Mouse (Mus musculus) thymus, adult 2 months (tissue): ENCODE measurements around the gene Hist1h3f. TPM values are rescaled to one million over a fixed set of nuclear protein-coding genes. Genes with fewer than 3 reads are reported as not detected.
"Not testable (repeated sequence)": the region's sequence is repeated elsewhere in the genome, so short reads cannot be mapped to it uniquely, and the experiment has no call there.

Source experiments
- DNase-seq: peaks from one replicate; pipeline ENCODE4 v3.0.0; 2021
- H3K27ac ChIP-seq: fragments of 200-500 bp; 2 replicates; pipeline ENCODE4 v1.5.1; 2012; ENCODE audit warnings: low read length, control low read depth; ENCODE audit not compliant: control insufficient read depth, insufficient read depth
- H3K27me3 ChIP-seq: fragments of 200-500 bp; 2 replicates; pipeline ENCODE4 v1.6.1; 2012; ENCODE audit warnings: mild to moderate bottlenecking, low read length, moderate library complexity, mixed read lengths; ENCODE audit not compliant: control insufficient read depth, insufficient read depth
- H3K36me3 ChIP-seq: fragments of 200-500 bp; 2 replicates; pipeline ENCODE4 v1.6.1; 2012; ENCODE audit warnings: mild to moderate bottlenecking, low read length, moderate library complexity; ENCODE audit not compliant: control insufficient read depth, insufficient read depth
- H3K4me1 ChIP-seq: fragments of 200-500 bp; replicated peaks from 2 replicates; pipeline ENCODE4 v1.6.1; 2012; ENCODE audit warnings: low read length; ENCODE audit not compliant: control insufficient read depth, insufficient read depth
- H3K4me3 ChIP-seq: fragments of 200-500 bp; 2 replicates; pipeline ENCODE4 v1.5.1; 2012; ENCODE audit warnings: mild to moderate bottlenecking, low read length, control low read depth, moderate library complexity; ENCODE audit not compliant: control insufficient read depth, insufficient read depth
- CTCF ChIP-seq: fragments of 200-500 bp; IDR thresholded peaks from 2 replicates; pipeline ENCODE4 v1.5.1; 2012; ENCODE audit warnings: mild to moderate bottlenecking, control low read depth, low read length, moderate library complexity, borderline replicate concordance; ENCODE audit not compliant: control insufficient read depth, poor library complexity, insufficient read depth; ENCODE audit errors: extremely low read depth
- POLR2A ChIP-seq: fragments of 200-500 bp; IDR thresholded peaks from 2 replicates; pipeline ENCODE4 v1.6.1; 2012; ENCODE audit warnings: mild to moderate bottlenecking, low read length, control low read depth, moderate library complexity; ENCODE audit not compliant: control insufficient read depth, poor library complexity, insufficient read depth; ENCODE audit errors: extremely low read depth
- WGBS: fragments of 180-500 bp; shearing (Covaris S2); methylation state at CpG from one replicate; pipeline ENCODE4 v1.1.7; 2018; 5-methylcytosine and 5-hydroxymethylcytosine counted together
- polyA plus RNA-seq: library from polyadenylated mRNA; depleted of rRNA; stranded (reverse); fragments of >200 nt; gene quantifications from 2 replicates; pipeline ENCODE4 v1.2.3, GENCODE M21; 2012

Gene Hist1h3f
- polyA plus RNA-seq, 1 experiment: 72.3 TPM

DNA sequence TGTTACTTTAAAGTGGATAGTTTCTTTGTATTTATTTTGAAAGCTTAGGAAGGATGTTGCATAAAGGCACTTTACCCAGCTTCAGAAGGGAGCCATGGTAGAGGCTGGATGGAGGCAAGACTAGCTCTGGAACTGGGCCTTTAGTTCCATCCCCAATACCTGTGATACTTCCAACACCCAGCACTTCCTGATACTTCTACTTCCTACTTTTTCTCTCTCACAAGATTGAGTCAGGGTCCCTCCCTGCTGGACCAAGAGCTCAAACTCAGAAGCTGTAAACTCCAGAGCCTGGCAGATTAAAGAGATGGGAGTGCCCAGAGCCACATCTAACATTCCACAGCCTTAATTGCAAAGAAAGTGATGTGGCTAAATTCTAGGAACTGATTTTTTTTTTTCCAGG, 40.5 kb downstream of the Hist1h3f start:
- Histone ChIP-seq H3K36me3 (no peaks in the 10 kb centered on the region), H3K4me1 (peaks cover 11% of the 10 kb centered on the region)

DNA sequence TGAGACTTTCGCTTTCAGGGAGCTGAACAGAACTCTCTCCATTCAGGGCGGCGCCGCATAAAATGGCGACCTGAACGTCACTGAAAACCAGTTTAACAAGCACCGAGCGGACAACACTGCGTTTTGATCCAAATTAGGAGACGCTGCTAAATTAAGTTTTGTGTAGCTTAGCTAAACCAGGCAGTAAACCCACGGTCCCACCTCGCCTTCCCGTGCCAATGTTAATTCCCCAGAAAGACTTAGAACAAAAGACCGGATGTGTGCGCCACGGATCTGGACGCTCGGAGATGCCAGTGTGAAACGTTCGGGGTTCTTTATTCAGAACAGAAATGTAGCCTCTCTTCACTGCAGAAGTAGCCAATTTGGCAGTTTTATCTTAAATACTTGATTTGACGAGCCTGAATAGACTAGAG, 41.2 kb downstream of the Hist1h3f start:
- WGBS: 0% methylated on average over 21 of the region's 21 CpGs
- H3K4me1 ChIP-seq: peaks cover 11% of the 10 kb centered on the region
- H3K27me3 ChIP-seq: no peaks in the 10 kb centered on the region
- no peaks in the 10 kb centered on the region for H3K36me3 ChIP-seq
- TF ChIP-seq POLR2A (no peak), CTCF (no peak)
- peak overlapping the region; percentile 99 for H3K27ac ChIP-seq
- peak; percentile 71 for DNase-seq
- H3K4me3 ChIP-seq: peak overlapping the region; percentile 62

More for the DNA sequence above, 40.5 kb downstream of the Hist1h3f start:
- DNase-seq: no peak
- Histone ChIP-seq H3K4me3 (no peak overlapping the region), H3K27me3 (no peaks in the 10 kb centered on the region), H3K27ac (peak overlapping the region; percentile 99)
- TF ChIP-seq CTCF (no peak), POLR2A (no peak)

DNA sequence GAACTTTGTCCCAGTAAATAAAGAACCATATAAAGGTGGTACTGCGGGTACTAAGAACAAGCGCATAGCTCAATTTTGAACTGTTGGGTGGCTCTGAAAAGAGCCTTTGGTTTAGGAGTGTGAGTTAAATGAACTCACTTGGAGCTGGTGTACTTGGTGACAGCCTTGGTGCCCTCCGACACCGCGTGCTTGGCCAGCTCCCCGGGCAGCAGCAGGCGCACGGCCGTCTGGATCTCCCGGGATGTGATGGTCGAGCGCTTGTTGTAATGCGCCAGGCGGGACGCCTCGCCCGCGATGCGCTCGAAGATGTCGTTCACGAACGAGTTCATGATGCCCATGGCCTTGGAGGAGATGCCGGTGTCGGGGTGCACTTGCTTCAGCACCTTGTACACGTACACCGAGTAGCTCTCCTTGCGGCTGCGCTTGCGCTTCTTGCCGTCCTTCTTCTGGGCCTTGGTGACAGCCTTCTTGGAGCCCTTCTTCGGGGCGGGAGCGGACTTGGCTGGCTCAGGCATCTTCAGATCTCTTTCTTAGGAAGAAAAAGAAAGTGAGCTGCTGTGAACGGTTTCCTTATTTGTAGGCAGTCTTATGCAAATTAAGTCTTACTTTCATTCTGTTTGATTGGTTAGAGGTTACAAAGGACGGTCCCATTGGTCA, 41.7 kb downstream of the Hist1h3f start:
- DNase-seq: peak; percentile 75
- WGBS: under 1% methylated on average over 34 of the region's 36 CpGs
- peak; percentile 86 for TF ChIP-seq POLR2A
- H3K4me1 ChIP-seq: peaks cover 11% of the 10 kb centered on the region
- peak overlapping the region; percentile 62 for H3K4me3 ChIP-seq
- H3K27me3 ChIP-seq, H3K36me3 ChIP-seq: not testable (repeated sequence)
- H3K27ac ChIP-seq: peak overlapping the region; percentile 99

DNA sequence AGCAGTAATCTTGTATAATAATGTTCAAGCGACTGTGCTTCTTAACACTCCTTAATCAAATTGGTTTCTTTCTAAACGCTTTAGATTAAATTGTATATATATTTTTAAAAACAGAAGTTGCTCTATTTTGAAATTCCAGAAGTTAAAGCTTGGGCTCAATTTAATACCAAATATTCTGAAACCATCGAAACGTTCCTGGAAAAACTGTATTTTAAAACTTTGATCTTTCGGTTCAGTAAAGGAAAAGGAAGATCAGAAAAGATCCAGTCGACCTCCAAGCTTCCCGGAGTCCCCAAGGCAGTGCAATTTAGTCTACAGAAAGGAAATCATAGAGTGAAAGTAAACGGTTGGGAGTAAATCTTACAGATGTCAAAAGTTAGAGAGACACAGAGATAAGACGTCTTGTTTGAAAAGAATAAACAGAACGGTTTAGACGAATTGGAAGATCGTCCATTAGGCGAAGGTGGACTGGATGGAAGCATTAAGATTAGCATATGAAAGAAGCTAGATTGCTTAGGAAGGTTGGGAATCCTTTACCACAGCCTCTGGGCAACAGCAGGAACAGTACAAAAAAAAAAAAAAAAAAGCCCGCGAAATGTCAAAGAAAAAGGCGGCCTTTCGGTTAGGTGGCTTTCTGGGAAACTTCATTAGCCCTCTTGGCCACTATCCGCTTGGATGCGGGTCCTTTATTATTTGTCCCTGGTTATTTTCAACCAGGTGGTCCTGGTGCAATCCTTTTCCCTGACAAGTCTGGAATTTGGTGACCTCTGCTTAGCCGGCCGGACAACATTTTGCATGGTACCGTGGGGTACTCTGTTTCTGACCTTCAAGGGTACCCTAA, 42.5 kb downstream of the Hist1h3f start:
- peaks cover 11% of the 10 kb centered on the region for H3K4me1 ChIP-seq
- TF ChIP-seq CTCF (no peak), POLR2A (no peak)
- DNase-seq: no peak
- 4% methylated on average over 22 of the region's 22 CpGs for WGBS
- 0 out of 2 replicates have a peak overlapping the region, but pooled peaks have one; percentile 5 for H3K4me3 ChIP-seq
- no peaks in the 10 kb centered on the region for H3K27me3 ChIP-seq
- H3K27ac ChIP-seq: peak overlapping the region; percentile 42
- no peaks in the 10 kb centered on the region for H3K36me3 ChIP-seq

GRCm38 (mm10) chr13:23586940-23587225, 43.0 kb downstream of the Hist1h3f start:
- Histone ChIP-seq H3K4me3 (no peak overlapping the region), H3K36me3 (no peaks in the 10 kb centered on the region), H3K27ac (peak overlapping the region; percentile 42; the same call in 1 of the 2 replicates), H3K4me1 (peaks cover 8% of the 10 kb centered on the region), H3K27me3 (no peaks in the 10 kb centered on the region)
- no peak for DNase-seq
- WGBS: 4% methylated on average over 1 of the region's 1 CpGs
- TF ChIP-seq CTCF: no peak
- TF ChIP-seq POLR2A: no peak

DNA sequence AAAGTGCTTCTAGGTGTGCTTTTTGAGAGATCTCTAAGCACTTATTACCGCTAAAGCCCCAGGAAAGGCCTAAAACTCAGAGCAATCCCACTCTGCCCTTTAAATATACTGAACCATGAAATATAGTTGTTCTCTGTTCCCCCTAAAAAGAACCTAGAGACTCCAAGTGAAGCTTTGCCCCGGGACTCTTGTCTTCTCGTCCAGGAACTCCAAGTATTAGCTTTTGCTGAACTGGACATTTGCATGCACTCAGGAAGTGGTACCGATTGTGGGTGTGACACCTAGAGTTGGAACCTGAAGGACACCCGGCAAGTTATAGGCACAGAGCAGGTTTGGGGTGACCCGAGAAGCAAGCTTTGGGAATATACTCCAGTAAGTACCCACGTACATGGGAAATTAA, 47.4 kb downstream of the Hist1h3f start:
- Histone ChIP-seq H3K27ac (no peak overlapping the region), H3K4me1 (peaks cover 5% of the 10 kb centered on the region), H3K4me3 (no peak overlapping the region), H3K27me3 (no peaks in the 10 kb centered on the region), H3K36me3 (no peaks in the 10 kb centered on the region)
- DNase-seq: no peak
- WGBS: 96% methylated on average over 7 of the region's 7 CpGs
- TF ChIP-seq CTCF (no peak), POLR2A (no peak)

- not testable (repeated sequence) for DNase-seq, H3K27ac ChIP-seq, H3K36me3 ChIP-seq, H3K4me3 ChIP-seq, H3K27me3 ChIP-seq, H3K4me1 ChIP-seq
- WGBS: 98% methylated on average over 7 of the region's 7 CpGs
These were observed 48.0 kb downstream of the Hist1h3f start for GRCm38 (mm10) chr13:23591886-23592285.
